Mouse (Mus musculus): ENCODE results near the gene Xylt1.
A peak's percentile ranks its signal among the peaks of the same experiment; 100 is the strongest.

Gene Xylt1

DNA sequence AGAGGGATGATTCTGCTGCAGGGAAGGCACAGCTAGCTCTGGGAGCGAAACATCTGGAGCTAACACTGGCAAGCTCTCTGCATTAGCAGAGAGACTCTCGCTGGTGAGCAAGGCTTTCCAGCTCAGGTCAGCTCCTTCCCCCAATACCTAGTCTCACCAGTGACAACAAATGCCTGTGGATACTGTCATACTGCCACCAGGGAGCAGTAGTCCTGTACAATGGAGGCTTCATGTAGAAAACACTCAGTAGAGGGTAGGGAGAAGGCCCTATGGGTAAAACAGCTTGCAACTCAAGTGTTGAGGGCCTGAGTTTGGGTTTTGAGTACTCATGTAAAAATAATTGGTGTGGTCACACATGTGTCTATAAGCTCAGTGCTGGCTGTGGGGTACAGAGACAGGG lies 185.3 kb downstream of the Xylt1 start:
- no peak for DNase-seq (ENCODE audit: low spot score)

DNA sequence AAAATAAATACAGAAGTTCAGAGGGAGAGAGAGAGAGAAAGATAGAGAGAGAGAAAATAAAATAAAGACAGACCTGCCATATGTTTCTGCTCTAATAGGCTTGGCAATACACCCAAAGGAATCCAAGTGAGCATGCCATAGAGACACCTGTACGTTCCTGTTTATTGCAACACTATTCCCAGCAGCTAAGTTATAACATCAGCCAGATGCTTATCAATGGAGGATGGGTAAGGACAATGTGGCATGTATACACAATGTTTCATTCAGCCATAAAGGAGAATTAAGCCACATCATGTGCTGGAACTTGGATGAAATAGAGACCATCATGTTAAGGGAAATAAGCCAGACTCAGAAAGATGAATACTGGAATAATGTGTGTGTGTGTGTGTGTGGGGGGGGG lies 186.1 kb downstream of the Xylt1 start:
- no peak for DNase-seq (ENCODE audit: low spot score)

DNA sequence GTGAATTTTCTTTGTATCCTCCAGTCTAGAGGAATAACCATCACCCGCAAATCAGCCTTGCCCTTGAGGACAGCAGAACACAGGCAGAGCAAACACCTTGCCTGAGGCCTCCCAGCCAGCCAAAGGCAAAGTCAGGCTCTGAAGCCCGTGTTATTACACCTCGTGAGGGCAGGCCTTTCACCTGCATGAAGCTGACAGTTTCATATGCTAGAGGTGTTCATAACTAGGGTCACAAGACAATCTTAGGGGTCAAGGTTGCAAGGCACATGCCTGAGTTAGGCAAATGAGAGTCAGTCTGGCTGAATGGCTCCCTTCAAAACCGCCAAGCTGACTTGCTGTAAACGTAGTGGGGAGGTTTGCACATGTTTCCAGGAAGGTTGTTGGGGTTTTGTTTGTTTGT lies 186.5 kb downstream of the Xylt1 start:
- no peak for DNase-seq (ENCODE audit: low spot score)

DNA sequence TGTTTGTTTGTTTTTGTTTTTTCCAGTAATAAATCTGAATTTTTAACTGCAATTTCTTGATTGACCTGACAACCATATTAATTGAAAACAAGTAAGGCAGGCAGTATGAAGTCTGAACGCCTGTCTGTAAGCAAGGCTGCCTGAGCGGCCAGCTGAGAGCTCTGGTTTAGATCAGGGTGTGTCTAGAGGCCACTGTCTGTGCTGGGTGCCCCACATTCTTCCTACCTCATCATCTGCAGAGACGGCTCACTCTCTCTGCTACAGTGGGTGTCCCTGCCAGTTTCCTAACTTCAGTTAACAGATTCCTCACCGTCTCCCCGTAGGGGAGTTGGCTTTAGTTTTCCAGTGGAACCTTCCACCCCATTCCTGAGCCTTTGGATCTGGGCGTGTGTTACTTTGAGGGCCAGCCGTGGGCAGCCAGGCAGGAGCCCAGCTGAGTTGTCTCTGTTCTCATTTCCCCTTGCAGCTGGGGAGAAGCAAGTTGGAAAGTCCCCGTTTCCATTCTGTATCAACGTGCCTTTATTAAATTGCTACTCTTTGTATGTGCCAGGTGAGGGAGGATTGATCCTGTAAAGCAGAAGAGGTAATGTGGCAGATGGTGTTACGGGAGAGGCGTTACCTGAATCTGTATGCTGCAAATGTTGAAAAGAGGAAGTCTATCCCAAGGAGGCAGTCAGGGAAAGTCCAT lies 187.0 kb downstream of the Xylt1 start:
- DNase-seq (ENCODE audit: low spot score), result no peak

DNA sequence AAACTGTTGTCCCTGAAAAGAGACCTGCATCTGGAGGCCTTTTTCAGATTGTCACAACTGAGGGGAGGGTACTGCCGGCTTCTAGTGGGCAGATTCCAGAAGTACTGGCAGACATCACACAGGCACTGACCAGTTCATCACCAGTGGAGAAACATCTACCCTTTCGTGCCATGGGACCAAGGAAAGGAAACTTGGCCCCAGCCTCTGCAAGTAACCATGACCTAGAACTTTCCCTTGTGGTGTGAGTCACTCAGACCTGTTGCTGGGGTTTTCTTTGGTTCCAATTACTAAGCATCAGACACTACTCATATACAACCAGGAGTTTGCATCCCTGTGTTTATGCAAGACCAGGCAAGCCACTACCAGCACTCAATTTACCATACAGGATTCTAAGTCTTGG lies 190.4 kb downstream of the Xylt1 start:
- DNase-seq (ENCODE audit: low spot score), result no peak

DNA sequence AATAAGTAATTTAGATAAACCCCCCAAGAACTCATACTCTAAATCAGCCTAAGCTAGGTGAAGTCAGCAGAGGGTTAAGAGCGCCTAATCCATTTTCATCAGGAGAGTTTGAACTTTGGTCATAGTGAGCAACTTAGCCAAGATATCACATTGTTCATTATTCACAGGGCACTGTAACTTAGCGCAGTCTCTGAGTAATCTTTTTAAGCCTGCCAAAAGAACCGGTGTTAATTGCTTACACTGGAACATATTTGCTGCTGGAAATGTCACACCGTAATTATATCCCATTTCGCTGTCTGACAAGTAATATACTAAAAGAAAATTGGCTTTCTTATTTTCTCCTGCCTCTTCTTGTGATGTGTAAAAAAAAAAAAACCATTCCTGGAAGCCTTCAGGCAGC lies 190.9 kb downstream of the Xylt1 start:
- DNase-seq (ENCODE audit: low spot score), result no peak

DNA sequence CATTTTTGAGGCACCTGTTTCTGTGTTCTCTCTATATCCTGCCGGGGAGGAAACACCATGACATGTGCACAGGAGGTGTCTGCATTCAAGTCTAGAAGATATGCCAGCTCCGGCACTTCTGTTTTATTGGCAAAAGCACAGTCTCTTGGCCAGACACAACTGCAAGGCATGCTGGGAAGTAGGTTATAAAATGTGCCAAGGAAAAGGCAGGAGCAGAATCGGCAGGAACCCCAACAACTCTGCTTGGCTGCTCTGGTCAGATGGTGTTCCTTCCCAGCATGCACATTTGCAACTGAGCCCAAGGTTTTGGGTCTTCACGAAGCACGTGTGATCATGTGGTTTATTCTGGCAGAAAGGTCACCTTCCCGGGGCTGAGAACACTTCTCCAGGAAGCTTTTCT lies 192.4 kb downstream of the Xylt1 start:
- peak; percentile 21 for DNase-seq (ENCODE audit: low spot score)

DNA sequence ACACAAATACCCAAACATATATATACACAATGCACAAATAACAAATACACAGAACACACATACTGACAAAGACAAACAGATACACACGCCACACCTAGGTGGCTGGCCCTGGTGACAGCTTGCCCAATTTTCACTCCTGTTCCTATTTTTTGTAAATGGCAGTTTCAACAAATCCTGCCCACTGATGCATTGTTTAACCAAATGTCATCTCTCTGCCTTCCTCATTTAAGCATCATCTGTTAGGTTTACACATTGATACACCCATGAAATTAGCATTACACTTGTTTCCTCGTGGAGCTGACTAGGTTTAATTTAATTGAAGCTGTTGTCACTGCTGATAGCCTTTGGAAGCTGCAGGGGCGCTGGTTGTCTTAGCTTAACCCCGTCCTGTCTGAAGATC lies 194.6 kb downstream of the Xylt1 start:
- DNase-seq (ENCODE audit: low spot score), result no peak

DNA sequence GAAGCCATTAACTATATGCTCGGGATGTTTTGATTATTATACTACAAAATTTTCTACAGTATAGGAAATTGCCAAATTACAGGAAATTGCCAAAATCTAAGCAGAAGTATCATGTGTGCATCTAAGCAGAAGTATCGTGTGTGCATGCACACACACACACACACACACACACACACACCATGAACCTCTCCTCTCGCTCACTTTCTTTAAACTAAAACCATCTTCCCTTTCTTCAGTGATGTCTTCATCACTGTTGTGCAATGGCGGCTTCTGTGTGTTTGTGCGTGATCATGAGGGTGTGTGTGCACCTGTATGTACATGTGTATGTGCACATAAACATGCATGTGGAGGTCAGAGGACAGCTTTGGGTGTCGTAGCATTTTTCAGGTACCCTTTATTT lies 196.3 kb downstream of the Xylt1 start:
- no peak for DNase-seq (ENCODE audit: low spot score)

DNA sequence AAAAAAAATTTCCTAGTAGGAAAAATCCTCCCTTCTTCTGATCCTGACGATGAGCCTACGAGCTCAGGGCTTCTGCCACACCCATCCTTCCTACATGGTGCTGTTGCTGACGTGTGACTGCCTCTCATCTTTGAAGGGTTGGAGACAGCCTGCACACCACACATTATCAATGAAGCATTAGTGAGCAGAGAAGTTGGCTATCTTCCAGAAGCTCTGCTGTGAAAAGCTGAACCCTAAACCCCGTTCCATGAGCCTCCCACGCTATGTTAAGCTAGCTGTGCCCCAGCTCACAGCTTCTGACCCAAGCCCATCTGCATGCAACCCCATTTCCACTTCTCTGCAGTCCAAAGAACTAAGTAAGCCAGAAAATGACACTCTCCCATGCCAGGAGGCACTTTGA lies 204.4 kb downstream of the Xylt1 start:
- no peak for DNase-seq (ENCODE audit: low spot score)

DNA sequence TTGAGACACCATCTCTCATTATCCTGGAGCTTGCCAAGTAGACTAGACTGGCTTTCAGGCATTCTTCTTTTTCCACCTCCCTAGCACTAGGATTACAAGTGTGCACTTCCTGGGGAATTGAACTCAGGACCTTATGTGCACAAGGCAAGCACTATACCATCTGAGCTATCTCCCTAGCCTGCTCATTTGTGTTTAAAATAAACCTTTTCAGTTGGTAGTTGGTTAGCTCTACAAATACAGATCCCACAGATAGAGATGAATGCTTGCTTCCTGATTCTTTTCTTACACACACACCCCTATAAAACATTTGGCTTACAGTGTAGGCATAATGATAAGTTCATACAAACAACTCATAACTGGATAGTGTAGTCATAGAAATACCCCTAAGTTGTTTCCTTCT lies 206.0 kb downstream of the Xylt1 start:
- no peak for DNase-seq (ENCODE audit: low spot score)

DNA sequence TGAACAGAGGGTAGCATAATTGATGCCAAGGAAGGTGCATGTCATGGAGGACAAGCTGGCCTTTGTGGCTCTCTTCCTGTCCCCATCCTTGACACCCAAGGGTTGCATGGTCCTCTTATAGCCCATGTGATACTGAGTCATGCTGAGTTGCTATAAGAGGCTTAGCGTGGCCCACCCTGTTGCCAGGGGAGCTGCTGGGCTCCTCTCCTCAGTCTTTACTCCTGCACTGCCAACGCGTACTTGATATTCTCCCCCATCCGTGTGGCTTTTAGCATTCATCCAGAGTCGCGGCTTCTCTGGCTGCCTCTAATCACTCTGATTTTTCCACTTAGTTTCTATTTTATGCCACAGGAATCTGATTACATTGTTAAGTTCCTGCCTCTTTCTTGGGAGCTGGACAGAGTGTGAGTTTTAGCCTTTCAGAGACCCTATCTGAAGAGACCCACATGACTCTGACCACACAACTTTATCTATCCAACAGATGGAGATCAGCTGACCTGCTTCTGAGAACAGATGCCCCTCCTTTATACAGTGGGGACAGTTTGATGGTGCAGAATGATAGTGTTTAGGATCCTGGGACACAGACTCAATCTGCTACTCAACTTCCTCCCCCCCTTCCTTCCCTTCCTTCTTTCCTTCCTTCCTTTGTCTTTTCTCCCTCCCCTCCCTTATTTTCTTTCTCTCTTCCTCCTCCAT lies 206.6 kb downstream of the Xylt1 start:
- no peak for DNase-seq (ENCODE audit: low spot score)

DNA sequence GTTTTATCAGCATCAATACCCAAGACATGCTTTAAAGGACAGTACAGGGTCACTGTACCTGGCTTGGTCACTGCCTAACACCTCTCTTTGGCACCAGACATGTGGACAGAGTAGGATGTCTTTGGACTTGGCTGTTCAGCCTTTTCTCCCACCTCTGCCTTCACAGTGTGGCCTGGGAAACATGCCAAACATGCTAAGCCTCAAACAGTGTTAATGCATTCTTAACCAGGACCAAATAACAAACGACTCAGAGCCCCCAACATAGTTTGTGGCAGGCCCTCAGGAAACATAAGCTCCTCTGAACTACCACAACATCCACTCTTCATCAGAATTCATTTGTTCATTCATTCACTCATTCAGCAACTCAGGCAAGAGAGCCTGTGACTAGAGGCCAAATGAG lies 207.6 kb downstream of the Xylt1 start:
- DNase-seq (ENCODE audit: low spot score), result no peak

DNA sequence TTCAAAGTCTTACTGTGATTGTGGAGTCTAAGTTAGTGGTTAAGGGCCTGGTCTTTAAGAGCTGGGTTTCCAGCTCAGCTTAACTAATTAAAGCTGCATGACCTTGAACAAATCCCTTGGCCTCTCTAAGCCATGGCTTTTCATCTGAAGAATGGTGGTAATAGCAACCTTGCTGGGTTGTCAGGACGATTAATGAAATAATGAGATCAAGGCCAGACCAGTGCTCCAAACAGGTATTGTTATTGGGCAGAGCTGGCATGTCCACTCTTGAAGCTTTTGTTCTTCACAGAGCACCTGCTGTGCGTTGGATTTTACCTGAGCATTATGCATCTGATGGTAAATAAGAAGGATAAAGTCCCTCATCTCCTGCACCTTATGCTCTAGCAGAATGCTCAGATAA lies 208.6 kb downstream of the Xylt1 start:
- no peak for DNase-seq (ENCODE audit: low spot score)

DNA sequence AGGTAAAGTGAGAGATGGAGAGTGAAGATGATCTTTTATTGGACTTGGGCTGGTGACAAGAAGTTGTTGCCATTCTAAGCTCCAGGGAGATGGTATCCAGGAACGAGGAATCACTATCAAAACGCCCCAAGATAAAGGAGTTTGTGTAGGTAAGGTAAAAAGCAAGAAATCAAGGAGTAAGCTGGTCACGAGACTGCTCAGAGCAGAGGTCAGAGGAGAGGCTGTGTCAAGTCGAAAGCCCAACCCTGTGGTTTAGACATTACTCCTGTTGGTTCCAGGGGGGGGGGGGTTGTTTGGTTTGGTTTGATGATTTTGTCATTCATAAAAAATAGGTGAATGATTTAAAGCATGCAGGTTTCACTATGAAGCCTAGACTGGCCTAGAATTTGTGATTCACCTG lies 209.0 kb downstream of the Xylt1 start:
- DNase-seq (ENCODE audit: low spot score), result no peak

DNA sequence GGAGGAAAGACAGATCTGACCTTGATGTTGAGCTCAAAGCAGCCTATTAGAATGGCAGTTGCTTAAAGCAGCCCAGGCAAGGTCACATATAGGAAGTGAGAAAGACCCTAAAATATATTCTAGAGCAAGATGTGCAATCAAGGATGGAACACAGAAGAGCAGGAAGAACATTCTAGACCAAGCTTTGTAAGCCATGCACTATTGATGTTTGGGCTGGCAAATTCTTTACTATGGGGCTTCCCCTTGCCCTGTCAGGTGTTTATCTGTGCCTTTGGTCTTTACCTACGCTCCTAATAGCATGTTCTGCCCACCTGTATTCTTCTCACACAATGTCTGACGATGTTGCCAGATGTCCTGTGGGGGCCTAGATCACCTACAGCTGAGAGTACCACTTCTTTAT lies 213.4 kb downstream of the Xylt1 start:
- DNase-seq (ENCODE audit: low spot score), result no peak

DNA sequence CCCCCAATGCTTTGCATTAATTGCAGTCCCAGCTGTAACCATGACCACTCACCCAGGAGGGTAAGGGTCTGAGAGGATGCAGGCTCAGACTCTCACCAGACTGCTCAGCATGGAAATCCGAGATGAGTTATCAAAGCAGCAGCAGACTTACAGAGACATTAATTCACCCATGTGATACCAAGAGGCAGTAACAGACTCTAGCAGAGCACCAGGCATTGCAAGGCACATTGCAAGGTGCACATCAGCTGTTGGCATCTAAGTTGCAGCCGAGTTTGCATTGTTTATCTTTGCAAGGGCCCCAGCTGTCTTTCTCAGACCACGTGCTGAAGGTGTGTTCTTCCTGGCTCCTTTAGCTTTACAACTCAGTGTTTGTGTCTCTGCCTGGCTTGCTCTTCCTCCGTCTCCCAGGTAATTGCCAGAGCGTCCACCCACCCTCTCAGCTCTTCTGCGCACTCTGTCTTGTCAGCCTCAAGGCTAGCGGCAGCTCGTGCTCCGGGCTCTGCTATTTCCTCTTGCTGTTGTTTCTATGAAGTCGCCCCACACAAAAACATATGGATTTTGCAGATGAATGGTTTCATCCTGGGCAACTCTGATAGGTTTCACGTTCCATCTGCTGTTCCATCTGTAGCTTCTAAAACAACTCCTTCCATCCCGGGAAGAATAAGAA lies 214.4 kb downstream of the Xylt1 start:
- peak; percentile 64 for DNase-seq (ENCODE audit: low spot score)

DNA sequence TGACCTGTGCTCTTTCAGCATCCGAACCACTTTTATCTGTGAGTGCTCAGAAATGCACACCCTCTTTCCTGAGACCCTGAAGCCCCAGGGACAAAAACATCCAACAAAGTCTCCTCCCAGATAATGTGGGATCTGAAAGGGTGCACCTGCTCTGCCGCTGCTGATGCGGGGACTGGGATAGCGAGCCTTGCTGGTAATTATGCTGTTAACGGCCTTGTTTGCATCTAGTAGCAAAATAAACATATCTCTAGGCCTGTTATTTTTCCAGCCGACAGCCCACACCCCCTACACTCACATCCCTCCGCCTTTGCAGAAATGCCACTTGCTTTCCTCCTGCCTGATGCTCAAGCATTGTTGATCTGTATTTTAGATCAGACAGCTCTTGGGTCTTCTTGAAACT lies 219.7 kb downstream of the Xylt1 start:
- no peak for DNase-seq (ENCODE audit: low spot score)

DNA sequence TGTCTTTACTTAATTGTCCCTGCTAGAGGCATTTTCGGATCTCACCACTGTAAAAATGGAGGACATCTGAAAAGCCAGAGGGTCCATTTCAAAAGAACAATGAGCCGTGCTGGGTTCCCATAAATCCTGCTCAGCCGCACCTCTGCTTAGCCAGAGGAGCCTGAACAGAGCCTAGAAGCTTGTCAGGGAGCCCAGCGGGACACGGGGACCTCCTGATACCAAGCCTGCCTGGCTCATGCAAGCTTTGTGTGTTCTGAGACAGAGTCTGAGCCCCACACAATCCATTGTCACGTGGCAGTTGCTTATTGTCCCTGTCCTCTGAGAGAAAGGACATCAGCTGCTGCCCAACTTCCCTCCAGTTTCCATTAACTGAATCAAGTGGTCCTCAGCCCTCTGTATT lies 229.7 kb downstream of the Xylt1 start:
- DNase-seq (ENCODE audit: low spot score), result no peak

DNA sequence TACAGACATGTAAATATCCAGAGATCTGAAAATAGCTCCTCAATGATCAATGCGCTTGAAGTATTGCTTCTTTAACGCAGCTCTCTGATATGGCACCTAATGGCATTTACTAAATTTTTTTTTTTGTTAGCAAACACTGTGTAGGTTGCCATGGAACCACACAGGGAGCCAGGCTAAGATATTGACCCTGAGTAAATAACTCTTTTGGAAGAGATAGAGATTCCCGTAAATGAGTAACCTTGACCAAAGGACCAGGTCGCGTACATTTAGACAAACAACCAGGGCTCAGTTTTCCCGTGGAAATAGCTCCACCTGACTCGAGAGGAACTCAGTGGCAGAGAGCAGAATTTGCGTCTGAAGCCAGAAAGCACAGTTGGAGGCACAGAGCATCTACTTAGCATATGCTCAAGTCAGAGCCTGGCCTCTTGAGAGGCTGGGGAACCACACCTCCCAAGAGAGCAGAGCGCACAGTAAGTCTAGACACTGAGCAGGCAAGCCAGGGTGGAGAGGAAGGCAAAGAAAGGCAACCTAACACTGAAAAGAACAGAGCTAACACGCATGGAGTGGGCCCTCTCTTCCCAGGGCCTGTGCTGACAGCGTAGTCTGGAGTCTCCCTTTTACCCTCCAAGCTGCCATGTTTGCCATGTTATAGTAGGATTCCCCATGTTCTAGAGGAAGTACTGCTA lies 232.2 kb downstream of the Xylt1 start:
- DNase-seq (ENCODE audit: low spot score), result no peak

DNA sequence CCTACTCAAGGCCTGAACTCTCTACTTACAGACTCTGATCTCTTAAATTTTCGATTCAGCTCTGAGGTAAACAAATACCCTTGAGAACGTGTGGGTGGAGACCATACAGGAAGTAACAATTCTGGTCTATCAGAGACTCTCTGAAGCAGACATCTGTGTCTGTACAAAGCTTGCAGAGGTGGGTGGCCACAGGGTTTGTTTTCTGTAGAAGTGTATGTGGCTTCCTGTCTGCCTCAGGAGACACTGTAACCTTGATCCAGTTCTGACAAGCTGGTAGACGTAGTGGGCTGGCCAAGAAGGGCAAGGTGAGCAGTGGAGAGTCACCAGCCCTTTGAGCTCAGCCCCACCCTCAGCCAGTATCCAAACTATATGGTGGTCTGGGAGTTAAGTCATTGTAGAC lies 233.0 kb downstream of the Xylt1 start:
- DNase-seq (ENCODE audit: low spot score), result no peak

DNA sequence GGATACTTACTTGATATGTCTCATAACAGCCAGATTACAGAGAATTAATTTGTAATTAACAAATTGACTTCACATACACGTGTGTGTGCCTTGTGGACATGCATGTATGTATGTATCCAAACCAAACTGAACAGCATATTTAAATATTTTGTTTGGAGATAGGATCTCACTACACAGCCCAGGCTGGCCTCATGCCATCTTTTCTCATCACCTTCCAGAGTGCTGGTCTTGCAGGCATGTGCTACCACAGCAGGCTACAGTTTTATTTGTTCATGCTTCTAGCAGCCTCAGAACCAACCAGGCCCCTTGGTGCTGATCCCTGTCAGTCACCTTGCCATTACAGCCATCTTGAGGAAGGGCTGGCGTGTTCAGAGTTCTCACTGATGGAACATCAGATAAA lies 233.6 kb downstream of the Xylt1 start:
- no peak for DNase-seq (ENCODE audit: low spot score)

DNA sequence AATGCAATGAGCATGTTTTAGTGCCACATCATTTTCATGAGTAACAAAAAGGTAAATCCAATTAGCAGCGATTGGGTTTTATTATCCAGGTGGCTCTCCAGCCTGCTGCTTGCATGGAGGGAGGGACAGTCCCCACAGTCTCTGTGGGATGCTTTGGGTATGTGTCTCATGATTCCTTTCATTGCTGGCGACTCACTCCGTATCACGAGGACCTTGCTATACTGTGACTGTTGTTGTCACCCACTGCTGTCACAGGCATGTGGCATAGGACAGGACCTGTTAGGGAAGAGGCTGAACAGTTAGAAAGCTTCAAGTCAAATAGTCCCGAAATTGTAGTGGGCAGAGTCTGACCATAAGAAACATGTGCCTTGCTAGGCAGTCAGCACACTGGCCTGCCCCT lies 234.1 kb downstream of the Xylt1 start:
- DNase-seq (ENCODE audit: low spot score), result no peak
